ENCODE assay signal across 9 mouse cellular contexts in the genomic region with DNA sequence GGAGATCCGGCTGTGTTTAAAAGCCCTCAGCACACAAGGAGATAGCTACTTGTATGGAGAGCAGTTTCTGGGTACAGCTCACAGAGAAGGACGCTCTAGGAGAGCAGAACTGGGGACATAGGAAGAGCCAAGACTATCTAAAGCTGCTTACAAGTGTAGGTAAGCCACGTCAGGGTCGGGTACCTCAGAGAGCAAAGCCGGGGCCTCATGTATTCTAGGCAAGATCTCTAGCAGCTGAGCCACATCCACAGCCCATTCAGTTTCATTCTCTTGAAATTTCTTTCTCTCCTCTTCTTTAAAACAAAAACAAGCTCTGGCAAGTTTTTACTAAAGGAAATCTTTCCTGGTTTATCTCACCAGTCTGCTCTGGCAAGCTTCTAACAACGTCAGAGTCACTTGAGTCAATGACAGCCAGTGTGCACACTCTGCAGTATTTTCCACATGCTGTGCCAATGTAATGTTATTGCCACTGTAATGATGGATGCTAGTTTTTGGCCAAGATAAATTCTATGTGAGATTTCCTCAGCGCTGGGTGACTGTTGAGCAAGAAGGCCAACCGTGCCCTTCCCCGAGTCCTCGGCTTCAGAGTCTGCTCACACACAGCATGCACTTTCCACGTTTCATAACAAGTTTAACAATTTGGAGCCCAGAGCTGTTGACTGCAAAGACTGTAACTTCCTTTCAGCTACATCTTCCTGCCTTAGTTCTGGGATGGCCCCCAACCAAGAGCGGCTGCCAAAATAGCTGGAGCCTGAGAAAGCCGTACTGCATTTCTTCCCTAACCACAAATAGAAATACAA. TPM values are rescaled to one million over a fixed set of nuclear protein-coding genes. Genes with fewer than 3 reads are reported as not detected.
A peak's percentile ranks its signal among the peaks of the same experiment; 100 is the strongest.
DNase-seq lines count a peak whose midpoint lies in the region; ATAC-seq and TF ChIP-seq lines count a peak whose summit lies in the region.
"Had no signal": no experiment of that assay in that cellular context is flagged by ENCODE, and none has a peak within 500 bp of the region (broad histone marks: within the 10 kb centered on the region; RNA-seq: fewer than 3 reads in every experiment).

No protein-coding gene starts in this region.

- peak; percentile 24; the same call in 1 of the 2 replicates for TF ChIP-seq POLR2A in heart, adult 2 months (IDR thresholded peaks at IDR 0.05; ENCODE audit: insufficient read depth, low read depth, low read length)
- TF ChIP-seq POLR2A in lung, adult 2 months (IDR thresholded peaks at IDR 0.05; ENCODE audit: borderline replicate concordance, extremely low read depth, low read depth, low read length) = no peak

- H3K27ac ChIP-seq in heart, adult 2 months = peak overlapping the region; percentile 89
- peak overlapping the region; percentile 93 for H3K27ac ChIP-seq in stomach, postnatal 0 days (replicated peaks)

- H3K27me3 ChIP-seq in heart, adult 2 months (ENCODE audit: control insufficient read depth, insufficient read depth, low read length) = no peaks in the 10 kb centered on the region
- H3K27me3 ChIP-seq in stomach, postnatal 0 days (ENCODE audit: control insufficient read depth, insufficient read depth, low read length) = no peaks in the 10 kb centered on the region

- no peak for TF ChIP-seq CTCF in heart, adult 2 months (IDR thresholded peaks at IDR 0.05)
- TF ChIP-seq CTCF in lung, adult 2 months (IDR thresholded peaks at IDR 0.05; ENCODE audit: insufficient read depth, low read length) = no peak
- TF ChIP-seq CTCF in stomach, postnatal 0 days (IDR thresholded peaks at IDR 0.05; ENCODE audit: low read depth) = no peak

- no peaks in the 10 kb centered on the region for H3K79me2 ChIP-seq in heart, adult 2 months (replicated peaks; ENCODE audit: control insufficient read depth, insufficient read depth, low read length)

- peaks cover 8% of the 10 kb centered on the region; the same call in 1 of the 2 replicates for H3K36me3 ChIP-seq in heart, adult 2 months (ENCODE audit: control insufficient read depth, insufficient read depth, low read length)
- H3K36me3 ChIP-seq in stomach, postnatal 0 days (ENCODE audit: control insufficient read depth, insufficient read depth, low read length) = no peaks in the 10 kb centered on the region

- no peaks in the 10 kb centered on the region for H3K9me3 ChIP-seq in stomach, postnatal 0 days (ENCODE audit: control insufficient read depth, low read length)

- WGBS in heart, adult 2 months = 11% methylated on average over 13 of the region's 13 CpGs
- whole genome bisulfite sequencing in lung, adult 2 months = 32% methylated on average over 13 of the region's 13 CpGs
- WGBS in stomach, postnatal 0 days = 26% methylated on average over 13 of the region's 13 CpGs

- H3K4me2 ChIP-seq in stomach, postnatal 0 days (replicated peaks; ENCODE audit: low read depth) = no peak overlapping the region; the same call in 1 of the 2 replicates

- peak; percentile 48; the same call in 1 of the 2 replicates for TF ChIP-seq EP300 in heart, adult 2 months (IDR thresholded peaks at IDR 0.05; ENCODE audit: insufficient read depth, low read depth, low read length)
- peak; percentile 42 for TF ChIP-seq EP300 in stomach, postnatal 0 days (optimal IDR thresholded peaks at IDR 0.05)

- DNase-seq in cerebellum, postnatal 10 days = peak; percentile 20 to 25
- DNase-seq in cerebellum, postnatal 25 days = no peak
- peak; percentile 53 for DNase-seq in brain, adult 2 months (ENCODE audit: low read depth, low spot score)
- DNase-seq in heart, adult 2 months = peak; percentile 68 to 81
- peak; percentile 69 for DNase-seq in kidney, postnatal 10 days
- DNase-seq in lung, adult 2 months = peak; percentile 20
- peak; percentile 26 for DNase-seq in stomach, postnatal 0 days (ENCODE audit: low spot score)
- no peak for DNase-seq in embryo, embryonic 10.5 days (ENCODE audit: low spot score)

- peak; percentile 91 for ATAC-seq in stomach, postnatal 0 days (ENCODE audit: low FRiP score, low TSS enrichment)

- peak overlapping the region; percentile 63 for H3K9ac ChIP-seq in heart, adult 2 months (ENCODE audit: low read depth, low read length)
- H3K9ac ChIP-seq in stomach, postnatal 0 days (ENCODE audit: low read length) = no peak overlapping the region

- H3K4me3 ChIP-seq in heart, adult 2 months = peak overlapping the region; percentile 21
- H3K4me3 ChIP-seq in lung, adult 2 months (replicated peaks; ENCODE audit: extremely low read depth, low read depth, low read length) = no peak overlapping the region
- H3K4me3 ChIP-seq in stomach, postnatal 0 days (ENCODE audit: low read depth, low read length) = no peak overlapping the region

- H3K4me1 ChIP-seq in heart, adult 2 months (ENCODE audit: control insufficient read depth, insufficient read depth, low read length) = peaks cover 16% of the 10 kb centered on the region
- peaks cover 2% of the 10 kb centered on the region; the same call in 1 of the 2 replicates for H3K4me1 ChIP-seq in lung, adult 2 months (ENCODE audit: control insufficient read depth, insufficient read depth, low read length)
- H3K4me1 ChIP-seq in stomach, postnatal 0 days (replicated peaks; ENCODE audit: control insufficient read depth, insufficient read depth) = 0 out of 2 replicates have a peak, but pooled peaks cover 8% of the 10 kb centered on the region

- intact Hi-C loops in heart, adult 2 months (cut with DNase I) = loop anchor here (1.0 to 2.0 kb wide), 2 partner anchors 10 to 39 kb away; no protein-coding TSS in a partner anchor

RNA-seq across cellular contexts. Expression of a gene that starts 0.6 kb away (rescaled TPM):
- under 1 TPM in 1 of 2 experiments, not detected in 1; 0.61 TPM for total RNA-seq in heart, adult 2 months (2021)
- polyA plus RNA-seq in heart, adult 2 months (2012; rRNA removed) = 0.21 and 0.38 TPM in 2 replicates
- 0.14 TPM in 1 of 2 replicates, not detected in the other for polyA plus RNA-seq in lung, adult 2 months (2012; rRNA removed)
- 0.11 and 0.23 TPM in 2 replicates for polyA plus RNA-seq in stomach, postnatal 0 days (2015; fragmentation: Nextera tagmentation; extraction: Ambion mirVana)

RNA-seq across cellular contexts. Expression of a gene that starts 33.6 kb away (rescaled TPM):
- not detected for total RNA-seq in heart, adult 2 months (2021)
- not detected in 2 replicates for polyA plus RNA-seq in heart, adult 2 months (2012; rRNA removed)
- not detected in 2 replicates for polyA plus RNA-seq in lung, adult 2 months (2012; rRNA removed)
- not detected in 2 replicates for polyA plus RNA-seq in stomach, postnatal 0 days (2015; fragmentation: Nextera tagmentation; extraction: Ambion mirVana)
- polyA plus RNA-seq: neural tube, embryonic 14.5 days had no signal

RNA-seq across cellular contexts. Expression of a gene that starts 41.8 kb away (rescaled TPM):
- not detected for total RNA-seq in heart, adult 2 months (2021)
- not detected in 2 replicates for polyA plus RNA-seq in heart, adult 2 months (2012; rRNA removed)
- not detected in 2 replicates for polyA plus RNA-seq in lung, adult 2 months (2012; rRNA removed)
- not detected in 2 replicates for polyA plus RNA-seq in stomach, postnatal 0 days (2015; fragmentation: Nextera tagmentation; extraction: Ambion mirVana)
- polyA plus RNA-seq: neural tube, embryonic 14.5 days had no signal

RNA-seq across cellular contexts. Expression of a gene that starts 49.3 kb away (rescaled TPM):
- total RNA-seq in heart, adult 2 months (2021) = not detected
- polyA plus RNA-seq in heart, adult 2 months (2012; rRNA removed) = not detected in 2 replicates
- polyA plus RNA-seq in lung, adult 2 months (2012; rRNA removed) = not detected in 2 replicates
- 0.52 and 0.57 TPM in 2 replicates for polyA plus RNA-seq in stomach, postnatal 0 days (2015; fragmentation: Nextera tagmentation; extraction: Ambion mirVana)
- polyA plus RNA-seq: neural tube, embryonic 14.5 days had no signal

RNA-seq across cellular contexts. Expression of a gene that starts 52.3 kb away (rescaled TPM):
- total RNA-seq in heart, adult 2 months (2021) = under 1 TPM; 0.52 to 0.75 TPM
- polyA plus RNA-seq in heart, adult 2 months (2012; rRNA removed) = 0.53 and 1.1 TPM in 2 replicates
- polyA plus RNA-seq in lung, adult 2 months (2012; rRNA removed) = 0.97 and 1.1 TPM in 2 replicates
- 0.33 and 0.40 TPM in 2 replicates for polyA plus RNA-seq in stomach, postnatal 0 days (2015; fragmentation: Nextera tagmentation; extraction: Ambion mirVana)

Comparison
In these comparisons a context has a peak if more than half of its experiments do, and no peak if none do; other contexts are left out.
1. DNase-seq: peak in cerebellum, postnatal 10 days (2 of 2), brain, adult 2 months (single experiment), heart, adult 2 months (2 of 2), kidney, postnatal 10 days (single experiment), lung, adult 2 months (single experiment) and stomach, postnatal 0 days (single experiment); none in cerebellum, postnatal 25 days (0 of 2) and embryo, embryonic 10.5 days (single experiment).